Mouse (Mus musculus) neutrophil, adult 59 days (primary cell): Measurements from ENCODE around the gene Vmn1r66. TPM values are rescaled to one million over a fixed set of nuclear protein-coding genes. Genes with fewer than 3 reads are reported as not detected.

ENCODE experiments used
- total RNA-seq, 2 experiments: library from RNA; stranded (reverse); gene quantifications; 1 replicate in 1 of 2; 2 replicates in 1 of 2; pipeline ENCODE4 v1.2.4; 2023

The Vmn1r66 gene
- not detected for total RNA-seq

DNA sequence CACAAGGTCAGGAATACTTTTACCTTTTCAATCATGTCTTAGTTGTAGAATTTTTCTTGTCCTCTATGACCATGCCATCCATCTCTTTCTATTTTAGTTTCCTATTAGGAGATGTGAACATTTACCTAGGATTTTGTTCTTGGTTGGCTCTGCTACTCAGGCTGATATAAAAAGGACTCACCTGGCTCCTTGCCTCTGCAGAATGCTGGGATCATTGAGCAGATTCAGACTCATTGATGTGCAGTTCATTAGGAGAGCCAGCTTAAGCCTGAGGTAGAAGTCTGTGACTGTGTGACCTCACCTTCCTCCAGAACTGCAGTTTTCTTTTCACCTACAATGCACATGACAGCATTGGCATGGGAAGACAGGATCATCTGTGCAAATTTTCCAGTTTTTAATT is at the start of gene Vmn1r66:
Gene Vmn1r66 (minus strand): TSS at position 101 of the 400 bp plus-strand sequence.

Other genes starting within 250 kb of the Vmn1r66 start
- not detected for gene Vmn2r50, start 224.7 kb downstream of the Vmn1r66 start, total RNA-seq
- gene Vmn2r51, start 172.3 kb downstream of the Vmn1r66 start, total RNA-seq, result not detected
- gene Vmn2r52, start 101.4 kb downstream of the Vmn1r66 start, total RNA-seq, result not detected
- gene Vmn1r67, start 165.3 kb upstream of the Vmn1r66 start, total RNA-seq, result not detected
- under 1 TPM; 0.31 to 0.49 TPM for gene Zik1, start 217.4 kb upstream of the Vmn1r66 start, total RNA-seq